Mouse (Mus musculus) ovary, postnatal 14 days (tissue): ENCODE data around the gene Ripk1.
"Not testable (repeated sequence)": the region's sequence is repeated elsewhere in the genome, so short reads cannot be mapped to it uniquely, and the experiment has no call there.

Experiments used
- DNase-seq: peaks from one replicate; pipeline ENCODE4 v3.0.0; 2022; ENCODE audit warnings: low spot score

The Ripk1 gene

DNA sequence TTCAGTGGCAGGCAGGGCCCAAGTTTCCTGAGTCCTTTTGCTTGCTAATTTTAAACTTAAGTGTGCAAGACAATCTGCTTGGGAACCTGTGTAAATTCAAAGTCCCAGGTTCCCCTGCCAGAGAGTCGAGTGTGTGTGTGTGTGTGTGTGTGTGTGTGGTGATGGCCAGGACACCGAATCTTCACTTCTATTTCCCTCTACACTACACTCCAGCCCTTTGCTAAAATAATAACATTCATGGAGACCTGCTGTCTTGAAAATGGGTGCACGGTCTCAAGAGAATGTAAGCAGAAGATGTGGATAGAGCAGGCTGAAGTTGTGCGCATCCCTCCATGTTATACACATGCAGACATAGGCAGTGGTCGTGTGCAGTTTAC, 35.9 kb downstream of the Ripk1 start:
- DNase-seq = no peak

DNA sequence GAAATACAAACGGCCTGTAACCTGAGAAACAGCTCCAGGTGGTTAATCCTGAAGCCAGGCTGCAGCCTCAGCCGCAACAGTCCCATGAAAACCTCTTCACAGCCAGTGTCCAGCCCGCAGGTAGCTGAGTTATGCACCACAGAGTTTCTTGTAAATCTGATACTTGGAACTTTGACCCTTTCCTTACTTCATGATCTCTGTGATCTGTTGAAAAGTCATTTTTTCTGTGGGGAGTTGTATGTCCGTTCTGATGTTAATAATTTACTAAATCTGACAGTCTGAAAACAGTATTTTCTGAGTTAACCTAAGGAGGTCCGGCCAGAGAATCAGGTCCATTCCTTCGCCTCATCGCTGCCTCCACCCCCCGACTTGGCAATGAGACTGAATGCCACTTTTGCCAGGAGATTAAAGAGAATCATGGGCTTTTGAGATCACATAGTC, 36.8 kb downstream of the Ripk1 start:
- no peak for DNase-seq

- no peak for DNase-seq
Measured at GRCm38 (mm10) chr13:34040091-34040490, 37.9 kb downstream of the Ripk1 start.

DNA sequence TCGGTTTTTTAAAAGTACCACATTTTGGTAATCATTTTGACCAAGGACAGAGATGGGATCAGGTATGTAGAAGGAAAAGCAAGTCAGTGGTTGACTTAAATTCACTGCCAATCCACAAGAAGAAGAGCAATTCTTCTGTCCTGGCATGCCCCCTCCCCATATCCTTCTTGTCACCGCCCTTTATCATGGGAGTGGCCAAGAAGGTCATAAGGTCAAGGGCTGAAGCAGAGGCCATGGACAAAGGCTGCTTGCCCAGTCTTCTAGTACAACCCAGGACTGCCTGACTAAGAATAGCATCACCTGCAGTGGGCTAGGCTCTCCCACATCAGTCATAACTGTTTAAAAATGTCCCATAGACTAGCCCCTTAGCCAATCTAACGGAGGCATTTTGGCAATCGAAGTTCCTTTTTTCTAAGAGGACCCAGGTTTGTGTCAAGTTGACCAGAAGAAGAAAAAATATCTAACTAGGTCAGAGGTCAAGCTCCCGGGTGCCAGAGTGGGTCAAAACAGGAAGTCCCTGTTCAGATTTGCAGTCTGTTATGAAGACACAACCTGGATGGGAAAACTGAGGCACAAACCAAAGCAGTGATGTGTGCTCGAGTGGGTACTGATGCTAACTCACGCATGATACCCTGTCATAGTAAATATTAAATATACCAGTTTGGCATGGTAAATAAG, 41.7 kb downstream of the Ripk1 start:
- DNase-seq = no peak

DNA sequence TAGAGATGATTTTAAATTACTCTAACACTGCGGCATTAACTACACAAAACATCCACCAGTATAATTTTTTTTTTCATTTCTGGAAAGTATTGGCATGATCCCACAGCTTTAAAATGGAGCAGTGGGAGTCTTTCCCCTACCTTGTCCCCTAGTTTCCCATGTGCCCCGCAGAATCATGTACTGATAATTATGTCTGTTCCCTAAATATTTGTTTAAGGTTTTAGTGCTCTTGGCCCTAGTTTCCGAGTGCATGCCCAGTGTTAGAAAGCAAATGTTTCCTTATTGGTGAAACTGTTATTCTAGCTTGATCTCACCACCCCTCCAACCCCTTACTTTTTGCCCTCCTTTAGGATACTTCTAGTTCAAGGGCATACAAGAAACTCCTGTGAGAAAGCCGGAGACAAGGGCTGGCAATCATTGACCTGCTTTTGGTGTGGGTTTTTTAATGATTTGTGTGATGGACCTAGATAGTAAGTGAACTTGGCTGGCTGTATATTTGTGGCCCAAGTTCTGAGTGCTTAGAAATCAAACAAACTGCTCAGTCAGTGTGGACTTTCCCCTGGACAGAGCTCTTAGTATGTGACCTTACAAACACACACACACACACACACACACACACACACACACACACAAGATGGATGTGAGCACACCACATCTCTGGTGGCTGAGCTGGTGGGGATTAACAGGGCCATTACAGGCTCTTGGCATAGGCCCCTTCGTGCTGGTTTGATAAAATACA, 43.5 kb downstream of the Ripk1 start:
- no peak for DNase-seq

DNA sequence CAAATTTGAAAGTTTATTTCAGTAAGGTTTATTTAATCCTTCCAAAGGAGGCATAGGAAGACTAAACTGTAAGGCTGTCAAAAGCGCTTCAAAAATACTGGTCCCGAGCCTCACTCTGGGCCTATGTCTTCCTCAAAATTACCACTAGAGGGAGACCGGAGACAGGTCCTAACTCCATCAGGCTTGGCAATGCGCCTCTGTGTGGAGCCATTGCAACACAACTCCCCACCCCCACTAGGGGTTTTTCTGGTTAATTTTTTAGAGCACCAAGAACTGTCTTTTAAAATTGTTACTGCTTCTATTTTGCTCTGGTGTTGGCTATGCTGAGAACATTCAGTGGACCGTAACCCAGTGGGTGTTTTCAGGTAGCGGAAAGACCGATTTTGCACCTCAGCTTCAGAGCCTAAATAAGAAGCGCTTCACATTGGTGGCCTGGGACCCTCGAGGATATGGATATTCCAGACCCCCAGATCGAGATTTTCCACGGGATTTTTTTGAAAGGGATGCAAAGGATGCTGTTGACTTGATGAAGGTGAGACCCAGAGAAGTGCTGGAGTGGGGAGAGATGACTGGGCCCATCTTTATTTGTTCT, 44.4 kb downstream of the Ripk1 start:
- peak; percentile 78 for DNase-seq

- DNase-seq = no peak
Measured at GRCm38 (mm10) chr13:34047526-34047925, 45.4 kb downstream of the Ripk1 start.

GRCm38 (mm10) chr13:34050479-34050878, 48.3 kb downstream of the Ripk1 start:
- DNase-seq = no peak

DNA sequence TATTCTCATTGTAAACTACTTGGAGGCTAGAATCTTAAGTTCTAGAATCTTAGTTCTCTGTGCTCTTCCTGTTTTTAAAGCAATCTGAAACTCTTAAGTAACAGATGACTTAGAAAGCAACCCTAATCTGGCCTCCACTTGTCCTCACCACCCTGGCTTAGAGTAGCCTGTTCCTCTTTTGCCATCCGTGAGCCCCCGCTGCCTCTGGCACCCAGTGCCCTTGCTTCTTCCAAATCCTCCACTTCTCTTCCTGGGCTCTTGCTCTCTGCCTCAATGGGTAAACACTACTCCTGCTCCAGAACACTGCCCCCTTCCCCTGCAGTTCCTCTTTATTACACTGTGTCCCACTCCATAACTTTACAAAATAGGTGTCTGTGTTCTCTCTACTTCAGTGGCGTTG, 49.5 kb downstream of the Ripk1 start:
- no peak for DNase-seq

GRCm38 (mm10) chr13:34053673-34054282, 51.6 kb downstream of the Ripk1 start:
- no peak for DNase-seq

GRCm38 (mm10) chr13:34054391-34054790, 52.2 kb downstream of the Ripk1 start:
- no peak for DNase-seq

DNA sequence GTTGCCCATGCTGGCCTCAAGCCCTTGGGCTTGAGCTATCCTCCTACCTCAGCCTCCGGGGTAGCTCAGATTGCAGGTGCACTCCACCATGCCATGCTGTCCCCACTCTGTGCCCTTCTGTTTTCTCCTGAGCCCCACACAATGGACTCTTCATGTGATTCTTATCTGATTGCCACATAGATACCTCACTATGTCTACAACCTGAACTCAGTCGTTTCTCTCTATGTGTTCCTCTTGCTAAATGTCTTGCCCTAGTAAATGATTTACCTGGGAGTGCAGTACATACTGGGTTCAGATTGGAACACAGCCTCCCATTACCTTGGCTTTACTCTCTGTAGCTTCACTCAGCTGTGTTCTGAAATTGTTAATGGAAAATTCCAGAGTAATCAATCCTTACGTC, 52.8 kb downstream of the Ripk1 start:
- no peak for DNase-seq

- no peak for DNase-seq
Measured at GRCm38 (mm10) chr13:34057252-34057651, 55.1 kb downstream of the Ripk1 start.

- DNase-seq = no peak
Measured at GRCm38 (mm10) chr13:34060061-34060460, 57.9 kb downstream of the Ripk1 start.

- DNase-seq = no peak
Measured at GRCm38 (mm10) chr13:34062466-34062865, 60.3 kb downstream of the Ripk1 start.

- DNase-seq = no peak
Measured at GRCm38 (mm10) chr13:34066351-34066750, 64.2 kb downstream of the Ripk1 start.

- no peak for DNase-seq
Measured at GRCm38 (mm10) chr13:34070296-34070695, 68.1 kb downstream of the Ripk1 start.

DNA sequence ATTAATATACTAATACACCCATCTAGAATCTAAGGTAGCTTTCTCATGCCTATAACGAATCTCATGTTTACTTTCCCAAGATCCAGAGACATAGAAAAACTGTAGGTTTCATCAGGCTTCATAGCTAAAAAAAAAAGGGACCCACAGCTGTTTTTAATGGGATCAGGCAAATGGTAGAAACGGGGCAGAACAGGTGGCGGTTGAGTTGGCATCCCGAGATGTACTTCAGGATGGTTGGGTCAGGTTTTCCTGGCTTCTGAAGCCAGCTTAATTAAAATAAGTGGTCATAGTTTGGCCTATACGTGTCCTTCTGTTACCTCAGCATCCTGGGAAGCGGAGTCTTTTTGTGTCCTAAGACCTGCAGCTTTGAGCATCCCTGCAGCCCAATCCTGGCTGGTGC, 69.7 kb downstream of the Ripk1 start:
- no peak for DNase-seq

- DNase-seq = no peak
Measured at GRCm38 (mm10) chr13:34072847-34073246, 70.7 kb downstream of the Ripk1 start.

DNA sequence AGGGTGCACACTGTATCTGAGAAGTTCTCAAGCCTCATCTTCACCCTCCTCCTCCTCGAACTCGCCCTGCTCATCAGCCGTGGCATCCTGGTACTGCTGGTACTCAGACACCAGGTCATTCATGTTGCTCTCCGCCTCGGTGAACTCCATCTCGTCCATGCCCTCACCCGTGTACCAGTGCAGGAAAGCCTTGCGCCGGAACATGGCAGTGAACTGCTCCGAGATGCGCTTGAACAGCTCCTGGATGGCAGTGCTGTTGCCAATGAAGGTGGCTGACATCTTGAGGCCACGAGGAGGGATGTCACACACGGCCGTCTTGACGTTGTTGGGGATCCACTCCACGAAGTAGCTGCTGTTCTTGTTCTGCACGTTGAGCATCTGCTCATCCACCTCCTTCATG, 72.3 kb downstream of the Ripk1 start:
- not testable (repeated sequence) for DNase-seq

- not testable (repeated sequence) for DNase-seq
Measured at GRCm38 (mm10) chr13:34075893-34076292, 73.7 kb downstream of the Ripk1 start.

GRCm38 (mm10) chr13:34076561-34077491, 74.7 kb downstream of the Ripk1 start:
- no peak for DNase-seq
